Mouse (Mus musculus) forebrain, embryonic 10.5 days (tissue): ENCODE measurements around the gene Gm5134. TPM values are rescaled to one million over a fixed set of nuclear protein-coding genes. Genes with fewer than 3 reads are reported as not detected.
A peak's percentile ranks its signal among the peaks of the same experiment; 100 is the strongest.

Source experiments
- DNase-seq: peaks from one replicate; pipeline ENCODE4 v3.0.0-alpha.2; 2017; ENCODE audit warnings: low spot score; ENCODE audit errors: extremely low spot score
- H3K27ac ChIP-seq: fragments of 300-500 bp; sonication (generic); 2 replicates; pipeline ENCODE4 v1.5.1; 2016; ENCODE audit warnings: mild to moderate bottlenecking
- H3K27me3 ChIP-seq: fragments of 300-500 bp; sonication (generic); 2 replicates; pipeline ENCODE4 v1.6.1; 2016; ENCODE audit warnings: mild to moderate bottlenecking; ENCODE audit not compliant: poor library complexity, severe bottlenecking
- H3K36me3 ChIP-seq: fragments of 300-500 bp; sonication (generic); replicated peaks from 2 replicates; pipeline ENCODE4 v1.6.1; 2016; ENCODE audit warnings: mild to moderate bottlenecking, moderate library complexity
- H3K4me1 ChIP-seq: fragments of 300-500 bp; sonication (generic); 2 replicates; pipeline ENCODE4 v1.6.1; 2016
- H3K4me3 ChIP-seq: fragments of 300-500 bp; sonication (generic); 2 replicates; pipeline ENCODE4 v1.5.1; 2016; ENCODE audit warnings: mild to moderate bottlenecking, moderate library complexity
- H3K9me3 ChIP-seq: fragments of 300-500 bp; sonication (generic); 2 replicates; pipeline ENCODE4 v1.6.1; 2016; ENCODE audit warnings: mild to moderate bottlenecking, moderate library complexity
- WGBS: fragments of 180-500 bp; shearing (Covaris S2); methylation state at CpG from one replicate; pipeline ENCODE4 v1.1.7; 2016; 5-methylcytosine and 5-hydroxymethylcytosine counted together
- polyA plus RNA-seq: library from polyadenylated mRNA; unstranded; fragments of >200 nt; fragmentation: Nextera tagmentation; extraction: Ambion mirVana; gene quantifications from 2 replicates; pipeline ENCODE4 v1.2.1, GENCODE M21; 2016

The Gm5134 gene
- polyA plus RNA-seq, 1 experiment from 2014 or later, result 0.19 TPM

DNA sequence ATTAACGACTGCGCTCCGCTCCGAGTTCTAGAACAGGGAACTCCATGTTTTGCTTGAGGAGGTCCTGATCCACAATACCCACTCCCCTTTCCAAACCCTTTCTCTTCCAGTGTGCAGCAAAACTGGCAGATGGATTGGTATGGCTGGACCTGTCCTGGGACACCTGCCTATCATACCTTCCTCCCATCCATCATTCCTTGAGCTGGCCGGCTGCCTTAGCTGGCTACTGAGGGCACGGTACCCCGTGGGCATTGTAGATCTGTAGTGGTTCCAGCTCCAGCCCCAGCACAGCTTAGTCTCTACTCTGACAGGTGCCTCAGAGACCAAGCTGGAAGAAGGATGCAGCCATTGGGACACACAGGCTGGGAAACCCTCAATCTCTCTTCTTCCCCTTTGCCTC lies 23.0 kb upstream of the Gm5134 start:
- Histone ChIP-seq H3K36me3 (peaks cover 17% of the 10 kb centered on the region), H3K27ac (no peak overlapping the region), H3K9me3 (no peaks in the 10 kb centered on the region), H3K4me3 (peak overlapping the region; percentile 74), H3K4me1 (peaks cover 47% of the 10 kb centered on the region), H3K27me3 (peaks cover 83% of the 10 kb centered on the region)
- 20% methylated on average over 7 of the region's 7 CpGs for WGBS
- DNase-seq, result no peak

DNA sequence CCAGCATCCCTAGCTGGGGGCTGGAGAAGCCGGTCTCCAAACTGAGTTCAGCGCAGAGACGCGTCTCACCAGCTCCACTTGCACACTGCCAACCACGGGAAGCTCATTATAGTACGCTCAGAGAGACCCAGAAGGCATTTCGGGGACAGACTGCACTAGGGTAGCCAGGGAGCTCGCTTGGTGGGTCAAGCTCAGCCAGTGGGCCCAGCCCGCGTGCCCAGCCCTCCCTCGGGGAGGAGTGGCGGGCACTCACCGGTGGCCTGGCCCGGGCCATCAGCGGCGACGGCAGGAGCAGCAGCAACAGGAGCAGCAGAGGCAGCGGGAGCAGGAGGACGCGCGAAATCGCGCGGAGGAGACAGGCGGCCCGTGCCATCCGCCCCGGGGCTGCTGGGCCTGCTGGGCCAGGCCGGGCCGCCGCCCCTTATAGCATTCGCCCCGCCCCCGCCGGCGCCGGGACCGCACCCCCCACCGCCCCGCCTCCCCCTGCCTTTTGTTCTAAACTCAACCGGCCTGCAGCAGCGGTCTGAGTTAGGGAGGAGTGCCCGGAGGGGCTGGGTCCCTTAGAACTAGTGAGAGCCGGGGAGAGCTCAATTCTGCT lies 22.1 kb upstream of the Gm5134 start:
- H3K36me3 ChIP-seq, result peaks cover 9% of the 10 kb centered on the region
- no peaks in the 10 kb centered on the region for H3K9me3 ChIP-seq
- peak overlapping the region; percentile 74 for H3K4me3 ChIP-seq
- peaks cover 49% of the 10 kb centered on the region for H3K4me1 ChIP-seq
- peak; percentile 72 for DNase-seq
- WGBS, result under 1% methylated on average over 40 of the region's 44 CpGs
- H3K27ac ChIP-seq, result peak overlapping the region; percentile 90
- peaks cover 92% of the 10 kb centered on the region for H3K27me3 ChIP-seq

DNA sequence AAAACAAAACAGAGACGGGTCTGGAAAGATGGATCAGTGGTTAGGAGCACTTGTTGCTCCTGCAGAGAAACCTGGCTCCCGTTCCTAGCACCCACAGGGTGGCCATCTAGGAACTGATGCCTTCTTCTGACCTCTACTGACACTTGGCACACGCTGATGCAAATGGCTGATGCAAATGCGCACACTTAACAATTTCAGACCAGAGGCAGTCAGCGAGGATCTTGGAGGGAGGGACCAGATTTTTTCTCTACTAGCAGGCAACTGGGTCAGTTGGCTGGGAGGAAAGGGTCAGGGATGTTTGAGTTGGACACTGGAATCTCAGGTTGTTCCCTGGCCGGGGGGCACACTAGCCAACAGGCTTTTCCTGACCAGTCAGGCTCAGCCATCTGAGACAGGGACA lies 21.4 kb upstream of the Gm5134 start, which contains the start of gene Chchd10:
Gene Chchd10 (plus strand): TSS at position 240 of the 400 bp plus-strand sequence.
- H3K4me3 ChIP-seq, result peak within 1 kb of the TSS; percentile 74
- no peaks in the 10 kb centered on the region for H3K9me3 ChIP-seq
- peaks cover 94% of the 10 kb centered on the region for H3K27me3 ChIP-seq
- H3K4me1 ChIP-seq, result peaks cover 52% of the 10 kb centered on the region
- H3K27ac ChIP-seq, result peak within 1 kb of the TSS; percentile 90
- 21% methylated on average over 6 of the region's 6 CpGs for WGBS
- no peak for DNase-seq
- H3K36me3 ChIP-seq, result peaks cover 2% of the 10 kb centered on the region; the same call in 1 of the 2 replicates

DNA sequence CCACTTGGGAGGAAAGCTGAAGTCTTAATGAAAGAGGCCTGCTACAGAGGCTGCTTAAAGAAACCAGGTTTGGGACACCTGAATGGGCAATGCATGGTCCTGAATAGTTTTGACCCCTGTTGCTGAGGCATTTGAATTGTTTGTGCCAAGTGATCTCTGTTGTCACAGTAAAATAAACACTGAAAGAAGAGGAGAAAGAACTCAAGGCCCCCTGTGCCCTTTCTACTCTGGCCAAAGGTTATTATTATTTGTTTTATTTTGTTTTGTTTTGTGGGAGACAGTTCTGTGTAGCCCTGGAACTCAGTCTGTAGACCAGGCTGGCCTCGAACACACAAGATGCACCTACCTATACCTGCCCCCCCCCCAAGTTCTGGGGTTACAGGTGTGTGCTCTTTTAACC lies 19.3 kb upstream of the Gm5134 start:
- Histone ChIP-seq H3K36me3 (no peaks in the 10 kb centered on the region), H3K4me3 (peak overlapping the region; percentile 70), H3K4me1 (peaks cover 57% of the 10 kb centered on the region), H3K9me3 (no peaks in the 10 kb centered on the region), H3K27ac (no peak overlapping the region), H3K27me3 (peaks cover 97% of the 10 kb centered on the region)
- WGBS, result 76% methylated on average over 1 of the region's 1 CpGs
- no peak for DNase-seq

DNA sequence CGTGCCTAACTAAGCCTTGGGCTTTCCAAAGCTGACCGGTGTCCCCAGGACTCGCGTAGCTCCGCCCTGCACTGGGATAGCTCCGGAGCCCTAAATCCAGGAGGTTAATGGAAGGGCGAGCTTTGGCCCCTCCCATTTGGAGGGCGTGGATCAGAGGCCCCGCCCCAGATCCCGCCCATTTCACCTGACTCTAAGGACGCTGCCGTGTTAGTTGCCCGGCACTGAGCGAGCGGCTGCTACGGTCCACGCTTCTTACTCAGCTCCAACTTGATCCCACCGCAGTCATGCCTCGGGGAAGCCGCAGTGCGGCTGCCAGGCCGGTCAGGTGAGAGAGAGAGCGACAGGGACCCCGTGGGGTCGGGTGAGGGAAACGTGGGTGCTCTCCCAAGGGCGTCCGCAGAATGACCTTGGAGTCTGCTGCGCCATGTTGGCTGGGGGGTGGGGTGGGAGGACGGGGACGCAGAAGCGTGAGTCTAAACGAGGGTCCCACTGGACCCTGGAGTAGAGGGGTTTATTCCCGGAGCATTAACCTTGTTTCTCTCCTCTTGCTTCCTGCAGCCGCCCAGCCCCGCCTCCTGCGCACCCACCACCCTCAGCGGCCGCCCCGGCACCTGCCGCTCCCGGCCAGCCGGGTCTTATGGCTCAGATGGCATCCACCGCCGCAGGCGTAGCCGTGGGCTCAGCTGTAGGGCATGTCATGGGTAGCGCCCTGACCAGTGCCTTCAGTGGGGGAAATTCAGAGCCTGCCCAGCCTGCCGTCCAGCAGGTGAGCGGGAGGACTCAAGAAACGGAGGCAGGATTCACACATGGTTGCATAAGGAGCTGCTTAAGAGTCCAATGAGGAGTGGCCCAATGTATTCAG lies 18.4 kb upstream of the Gm5134 start, which contains the start of gene Mmp11:
Gene Mmp11 (minus strand): TSS at position 817 of the 862 bp plus-strand sequence.
- H3K27me3 ChIP-seq, result peaks cover 92% of the 10 kb centered on the region
- peak; percentile 78 for DNase-seq
- 2% methylated on average over 51 of the region's 51 CpGs for WGBS
- H3K36me3 ChIP-seq, result no peaks in the 10 kb centered on the region
- peaks cover 57% of the 10 kb centered on the region for H3K4me1 ChIP-seq
- peak within 1 kb of the TSS; percentile 66 for H3K27ac ChIP-seq
- no peaks in the 10 kb centered on the region for H3K9me3 ChIP-seq
- H3K4me3 ChIP-seq, result peak within 1 kb of the TSS; percentile 70

DNA sequence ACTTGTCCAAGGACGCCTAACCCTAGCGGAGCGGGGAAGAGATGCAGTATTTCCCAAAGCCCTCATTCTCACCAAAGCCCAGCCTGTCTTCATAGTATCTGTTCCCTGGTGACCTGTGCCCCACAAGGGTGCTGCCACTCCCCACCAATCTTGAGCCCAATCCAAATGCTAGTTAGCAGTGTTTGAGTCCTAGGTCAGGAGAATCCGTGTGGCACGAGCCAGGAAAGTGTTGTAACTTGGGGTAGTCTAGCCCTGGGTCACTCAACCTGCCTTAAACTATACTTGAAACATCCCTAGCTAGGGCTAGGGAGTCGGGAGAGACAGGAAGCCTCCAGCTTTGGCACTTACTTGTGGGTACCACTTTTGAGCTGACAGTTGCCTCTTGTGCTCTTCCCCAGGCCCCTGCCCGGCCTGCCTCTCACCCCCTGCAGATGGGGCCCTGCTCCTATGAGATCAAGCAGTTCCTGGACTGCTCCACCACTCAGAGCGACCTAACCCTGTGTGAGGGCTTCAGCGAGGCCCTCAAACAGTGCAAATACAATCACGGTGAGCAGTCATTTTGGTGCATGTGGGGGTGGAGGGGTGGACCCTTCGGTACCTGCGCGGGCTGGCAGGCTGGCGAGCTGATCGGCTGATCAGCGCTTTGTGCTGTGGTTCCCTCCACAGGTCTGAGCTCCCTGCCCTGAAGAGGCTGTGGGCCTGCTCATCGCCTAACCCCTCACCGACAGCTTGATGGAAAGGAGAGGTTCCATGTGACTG lies 17.2 kb upstream of the Gm5134 start:
- Histone ChIP-seq H3K27me3 (peaks cover 84% of the 10 kb centered on the region), H3K27ac (no peak overlapping the region), H3K4me3 (no peak overlapping the region), H3K9me3 (no peaks in the 10 kb centered on the region), H3K4me1 (peaks cover 52% of the 10 kb centered on the region), H3K36me3 (no peaks in the 10 kb centered on the region)
- DNase-seq, result no peak
- 31% methylated on average over 18 of the region's 18 CpGs for WGBS

GRCm38 (mm10) chr10:75937851-75938643 lies 16.3 kb upstream of the Gm5134 start:
- H3K4me3 ChIP-seq, result no peak overlapping the region
- WGBS, result 63% methylated on average over 10 of the region's 10 CpGs
- H3K4me1 ChIP-seq, result peaks cover 42% of the 10 kb centered on the region
- DNase-seq, result no peak
- H3K36me3 ChIP-seq, result no peaks in the 10 kb centered on the region
- no peaks in the 10 kb centered on the region for H3K9me3 ChIP-seq
- H3K27me3 ChIP-seq, result peaks cover 83% of the 10 kb centered on the region
- H3K27ac ChIP-seq, result no peak overlapping the region

DNA sequence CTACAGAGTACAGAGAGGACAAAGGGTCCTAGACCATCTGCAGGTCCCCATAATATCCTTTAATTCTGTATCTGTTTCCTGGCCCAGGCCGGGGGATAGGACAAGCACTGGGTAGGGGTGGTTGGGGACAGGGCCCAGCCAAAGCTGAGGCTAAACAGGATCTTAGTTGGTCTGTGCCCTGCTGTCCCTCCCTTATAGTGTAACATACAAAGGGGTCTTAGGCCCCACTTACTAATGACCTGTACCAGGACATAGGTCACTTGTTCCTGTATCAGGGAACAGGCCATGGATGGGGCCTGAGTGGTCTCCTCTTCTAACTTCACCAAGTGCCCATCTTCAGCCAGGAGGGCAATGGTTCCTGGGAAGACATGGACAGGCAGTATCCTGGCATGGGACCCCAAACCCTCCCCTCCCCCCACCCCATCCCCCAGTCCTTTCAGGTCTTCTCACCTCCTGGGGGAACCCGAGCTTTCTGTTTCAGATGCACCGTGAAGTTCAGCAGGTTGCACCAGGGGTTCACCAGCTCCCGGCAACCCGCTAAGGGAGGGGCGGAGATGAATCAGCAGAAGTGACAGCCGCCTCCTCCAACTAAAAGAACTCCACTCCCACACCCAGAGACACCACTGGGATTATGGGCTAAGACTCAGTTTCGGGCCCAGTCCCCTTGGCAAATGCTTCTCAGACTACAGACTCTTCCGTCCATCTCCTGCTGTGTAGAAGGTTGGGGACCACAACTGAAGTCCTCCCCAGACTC lies 14.7 kb upstream of the Gm5134 start:
- Histone ChIP-seq H3K4me3 (no peak overlapping the region), H3K9me3 (no peaks in the 10 kb centered on the region), H3K36me3 (no peaks in the 10 kb centered on the region), H3K27ac (0 out of 2 replicates have a peak overlapping the region, but pooled peaks have one; percentile 1), H3K4me1 (peaks cover 49% of the 10 kb centered on the region), H3K27me3 (peaks cover 69% of the 10 kb centered on the region)
- DNase-seq, result no peak
- 50% methylated on average over 9 of the region's 9 CpGs for WGBS

DNA sequence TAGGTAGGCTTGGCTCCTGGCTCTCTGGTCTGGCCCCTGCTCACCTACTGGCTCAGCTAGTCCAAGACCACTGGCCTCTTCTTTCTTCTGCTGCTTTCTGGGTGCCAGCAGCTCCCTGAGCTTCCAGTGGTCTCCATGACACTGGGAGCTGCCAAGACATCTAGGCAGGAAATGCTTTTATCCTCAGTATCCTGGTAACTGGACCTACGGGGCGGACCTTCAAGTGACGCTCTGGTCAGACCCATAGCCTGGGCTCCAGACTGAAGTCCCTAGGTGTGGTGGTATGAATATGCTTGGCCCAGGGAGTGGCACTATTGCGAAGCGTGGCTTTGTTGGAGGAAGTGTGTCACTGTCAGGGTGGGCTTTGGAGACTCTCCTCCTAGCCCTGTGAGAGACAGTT lies 13.8 kb upstream of the Gm5134 start, which contains the start of gene Gm867:
Gene Gm867 (minus strand): TSS at position 153 of the 400 bp plus-strand sequence.
- no peak for DNase-seq
- Histone ChIP-seq H3K4me3 (no peak within 1 kb of the TSS), H3K36me3 (no peaks in the 10 kb centered on the region), H3K4me1 (peaks cover 44% of the 10 kb centered on the region), H3K27ac (0 out of 2 replicates have a peak within 1 kb of the TSS, but pooled peaks have one; percentile 1), H3K9me3 (no peaks in the 10 kb centered on the region), H3K27me3 (peaks cover 60% of the 10 kb centered on the region)
- 86% methylated on average over 5 of the region's 5 CpGs for WGBS

DNA sequence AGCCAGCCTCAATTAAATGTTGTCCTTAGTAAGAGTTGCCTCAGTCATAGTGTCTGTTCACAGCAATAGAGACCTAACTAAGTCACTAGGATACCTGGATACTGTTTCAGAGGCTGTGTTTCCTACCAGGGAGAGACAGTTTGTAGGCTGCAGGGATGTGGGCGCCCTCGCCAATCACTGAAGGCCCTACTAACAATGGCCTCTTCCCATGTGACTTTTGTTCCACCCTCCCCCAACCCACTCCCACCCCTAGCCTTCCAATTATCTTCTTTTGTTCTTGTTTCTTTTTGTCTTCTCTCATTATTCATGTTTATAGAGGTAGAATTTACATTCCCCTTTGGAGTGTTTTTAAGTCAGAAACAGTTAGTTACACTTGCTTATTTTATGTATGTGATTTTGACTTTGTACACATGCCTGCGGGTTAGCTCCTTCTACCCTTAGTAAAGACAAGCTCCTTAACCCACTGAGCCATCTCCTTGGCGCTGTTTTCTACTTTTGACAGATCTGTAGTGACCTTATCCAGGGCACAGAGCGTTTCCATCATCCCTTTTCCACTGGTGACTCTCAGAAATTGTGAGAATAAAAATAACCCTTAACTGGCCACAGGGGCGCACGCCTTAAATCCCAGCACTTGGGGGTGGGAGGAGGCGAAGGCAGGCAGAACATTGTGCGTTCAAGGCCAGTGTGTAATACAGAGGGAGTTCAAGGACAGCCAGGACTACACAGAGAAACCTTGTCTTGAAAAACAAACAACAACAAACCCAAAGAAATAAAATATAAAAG lies 13.1 kb upstream of the Gm5134 start:
- 63% methylated on average over 9 of the region's 9 CpGs for WGBS

More for the DNA sequence above, 13.1 kb upstream of the Gm5134 start:
- no peaks in the 10 kb centered on the region for H3K36me3 ChIP-seq
- peaks cover 37% of the 10 kb centered on the region for H3K4me1 ChIP-seq
- peaks cover 53% of the 10 kb centered on the region for H3K27me3 ChIP-seq
- DNase-seq, result no peak
- H3K27ac ChIP-seq, result no peak overlapping the region
- no peaks in the 10 kb centered on the region for H3K9me3 ChIP-seq
- no peak overlapping the region for H3K4me3 ChIP-seq
